Mouse (Mus musculus) frontal cortex, adult 2 months (tissue): ENCODE measurements around the gene Prss53. TPM values are rescaled to one million over a fixed set of nuclear protein-coding genes. Genes with fewer than 3 reads are reported as not detected.
"Not testable (repeated sequence)": the region's sequence is repeated elsewhere in the genome, so short reads cannot be mapped to it uniquely, and the experiment has no call there.

Experiments
- DNase-seq, 2 experiments: peaks; one replicate each; pipeline ENCODE4 v3.0.0; 2022; ENCODE audit warnings: low spot score in 1 of 2; ENCODE audit errors: extremely low spot score in 1 of 2
- polyA plus RNA-seq: library from polyadenylated mRNA; depleted of rRNA; stranded (reverse); fragments of >200 nt; gene quantifications from 2 replicates; pipeline ENCODE4 v1.2.3, GENCODE M21; 2012

The Prss53 gene
- polyA plus RNA-seq, 1 experiment: 4.7 TPM

- peak; percentile 78 to 95 for DNase-seq
These were observed 14.1 kb downstream of the Prss53 start, which contains the start of gene Zfp668 for GRCm38 (mm10) chr7:127876467-127877348. Gene Zfp668, minus strand, starts transcription at chr7:127876828.

GRCm38 (mm10) chr7:127876041-127876466 is 14.7 kb downstream of the Prss53 start, which contains the start of gene Zfp646:
Gene Zfp646, plus strand, starts transcription at chr7:127876221.
- peak in 1 of 2 experiments; percentile 66 for DNase-seq

- DNase-seq: peak; percentile 85 to 92
These were observed 15.2 kb downstream of the Prss53 start for GRCm38 (mm10) chr7:127875627-127876001.

GRCm38 (mm10) chr7:127874812-127875626 is 15.8 kb downstream of the Prss53 start:
- DNase-seq: no peak

GRCm38 (mm10) chr7:127870136-127870821 is 20.5 kb downstream of the Prss53 start:
- no peak for DNase-seq

- DNase-seq: peak in 1 of 2 experiments; percentile 58
These were observed 21.5 kb downstream of the Prss53 start for GRCm38 (mm10) chr7:127869149-127869810.

GRCm38 (mm10) chr7:127867641-127868040 is 23.1 kb downstream of the Prss53 start:
- DNase-seq: no peak

- no peak for DNase-seq
These were observed 24.3 kb downstream of the Prss53 start for GRCm38 (mm10) chr7:127866434-127866833.

- no peak for DNase-seq
These were observed 32.5 kb downstream of the Prss53 start for GRCm38 (mm10) chr7:127858258-127858657.

GRCm38 (mm10) chr7:127850906-127851305 is 39.9 kb downstream of the Prss53 start:
- no peak for DNase-seq

- no peak for DNase-seq
These were observed 40.5 kb downstream of the Prss53 start for GRCm38 (mm10) chr7:127849973-127850875.

- DNase-seq: peak; percentile 40 to 83
These were observed 48.6 kb downstream of the Prss53 start for GRCm38 (mm10) chr7:127842001-127842718.

GRCm38 (mm10) chr7:127841340-127842000 is 49.3 kb downstream of the Prss53 start:
- DNase-seq: peak; percentile 96 to 98

- DNase-seq: peak; percentile 78 to 85
These were observed 49.9 kb downstream of the Prss53 start for GRCm38 (mm10) chr7:127840886-127841285.

- DNase-seq: not testable (repeated sequence)
These were observed 50.7 kb downstream of the Prss53 start for GRCm38 (mm10) chr7:127840031-127840430.

GRCm38 (mm10) chr7:127837878-127838277 is 52.9 kb downstream of the Prss53 start:
- DNase-seq: not testable (repeated sequence)

- no peak for DNase-seq
These were observed 53.3 kb downstream of the Prss53 start for GRCm38 (mm10) chr7:127837473-127837872.
